Mouse (Mus musculus): ENCODE data around the gene Polr2a. TPM values are rescaled to one million over a fixed set of nuclear protein-coding genes. Genes with fewer than 3 reads are reported as not detected.
A peak's percentile ranks its signal among the peaks of the same experiment; 100 is the strongest.

Gene Polr2a
- polyA plus RNA-seq, 1 experiment = 49.2 TPM

GRCm38 (mm10) chr11:69723074-69723473, 35.4 kb downstream of the Polr2a start:
- TF ChIP-seq POLR2A (IDR thresholded peaks at IDR 0.05; ENCODE audit: borderline replicate concordance, control insufficient read depth, low read depth, low read length) (no peak), CTCF (IDR thresholded peaks at IDR 0.05; ENCODE audit: control insufficient read depth, insufficient read depth, low read length) (no peak)
- Histone ChIP-seq H3K4me3 (replicated peaks; ENCODE audit: control insufficient read depth, low read depth, low read length) (no peak overlapping the region), H3K4me1 (ENCODE audit: control insufficient read depth, insufficient read depth, low read length) (no peaks in the 10 kb centered on the region), H3K27ac (ENCODE audit: control insufficient read depth, insufficient read depth, low read depth, low read length, poor library complexity) (no peak overlapping the region)
- 64% methylated on average over 2 of the region's 2 CpGs for WGBS

GRCm38 (mm10) chr11:69720852-69721251, 37.6 kb downstream of the Polr2a start:
- TF ChIP-seq CTCF (IDR thresholded peaks at IDR 0.05; ENCODE audit: control insufficient read depth, insufficient read depth, low read length) = no peak
- TF ChIP-seq POLR2A (IDR thresholded peaks at IDR 0.05; ENCODE audit: borderline replicate concordance, control insufficient read depth, low read depth, low read length) = no peak
- Histone ChIP-seq H3K4me1 (ENCODE audit: control insufficient read depth, insufficient read depth, low read length) (no peaks in the 10 kb centered on the region), H3K4me3 (replicated peaks; ENCODE audit: control insufficient read depth, low read depth, low read length) (no peak overlapping the region), H3K27ac (ENCODE audit: control insufficient read depth, insufficient read depth, low read depth, low read length, poor library complexity) (no peak overlapping the region)
- 71% methylated on average over 6 of the region's 6 CpGs for WGBS

- Histone ChIP-seq H3K27ac (ENCODE audit: control insufficient read depth, insufficient read depth, low read depth, low read length, poor library complexity) (no peak overlapping the region), H3K4me3 (replicated peaks; ENCODE audit: control insufficient read depth, low read depth, low read length) (no peak overlapping the region), H3K4me1 (ENCODE audit: control insufficient read depth, insufficient read depth, low read length) (no peaks in the 10 kb centered on the region)
- TF ChIP-seq CTCF (IDR thresholded peaks at IDR 0.05; ENCODE audit: control insufficient read depth, insufficient read depth, low read length) (no peak), POLR2A (IDR thresholded peaks at IDR 0.05; ENCODE audit: borderline replicate concordance, control insufficient read depth, low read depth, low read length) (no peak)
- WGBS = 76% methylated on average over 6 of the region's 6 CpGs
Observed at GRCm38 (mm10) chr11:69719423-69719822, 39.0 kb downstream of the Polr2a start.

GRCm38 (mm10) chr11:69718661-69719060, 39.8 kb downstream of the Polr2a start:
- 64% methylated on average over 15 of the region's 15 CpGs for WGBS
- H3K27ac ChIP-seq (ENCODE audit: control insufficient read depth, insufficient read depth, low read depth, low read length, poor library complexity) = no peak overlapping the region
- TF ChIP-seq POLR2A (IDR thresholded peaks at IDR 0.05; ENCODE audit: borderline replicate concordance, control insufficient read depth, low read depth, low read length) (no peak), CTCF (IDR thresholded peaks at IDR 0.05; ENCODE audit: control insufficient read depth, insufficient read depth, low read length) (no peak)

GRCm38 (mm10) chr11:69716953-69717352, 41.5 kb downstream of the Polr2a start:
- no peaks in the 10 kb centered on the region for H3K4me1 ChIP-seq (ENCODE audit: control insufficient read depth, insufficient read depth, low read length)
- no peak for TF ChIP-seq POLR2A (IDR thresholded peaks at IDR 0.05; ENCODE audit: borderline replicate concordance, control insufficient read depth, low read depth, low read length)
- TF ChIP-seq CTCF (IDR thresholded peaks at IDR 0.05; ENCODE audit: control insufficient read depth, insufficient read depth, low read length) = no peak
- H3K27ac ChIP-seq (ENCODE audit: control insufficient read depth, insufficient read depth, low read depth, low read length, poor library complexity) = no peak overlapping the region
- 81% methylated on average over 4 of the region's 4 CpGs for WGBS
- H3K4me3 ChIP-seq (replicated peaks; ENCODE audit: control insufficient read depth, low read depth, low read length) = no peak overlapping the region

More at GRCm38 (mm10) chr11:69718661-69719060, 39.8 kb downstream of the Polr2a start:
- H3K4me1 ChIP-seq (ENCODE audit: control insufficient read depth, insufficient read depth, low read length) = no peaks in the 10 kb centered on the region
- no peak overlapping the region for H3K4me3 ChIP-seq (replicated peaks; ENCODE audit: control insufficient read depth, low read depth, low read length)

GRCm38 (mm10) chr11:69715929-69716328, 42.5 kb downstream of the Polr2a start:
- 26% methylated on average over 5 of the region's 5 CpGs for WGBS
- H3K4me1 ChIP-seq (ENCODE audit: control insufficient read depth, insufficient read depth, low read length) = no peaks in the 10 kb centered on the region
- H3K27ac ChIP-seq (ENCODE audit: control insufficient read depth, insufficient read depth, low read depth, low read length, poor library complexity) = no peak overlapping the region
- H3K4me3 ChIP-seq (replicated peaks; ENCODE audit: control insufficient read depth, low read depth, low read length) = no peak overlapping the region
- TF ChIP-seq CTCF (IDR thresholded peaks at IDR 0.05; ENCODE audit: control insufficient read depth, insufficient read depth, low read length) = no peak
- no peak for TF ChIP-seq POLR2A (IDR thresholded peaks at IDR 0.05; ENCODE audit: borderline replicate concordance, control insufficient read depth, low read depth, low read length)

- H3K27ac ChIP-seq (ENCODE audit: control insufficient read depth, insufficient read depth, low read depth, low read length, poor library complexity) = no peak overlapping the region
- TF ChIP-seq CTCF (IDR thresholded peaks at IDR 0.05; ENCODE audit: control insufficient read depth, insufficient read depth, low read length) = peak; percentile 64
- no peak for TF ChIP-seq POLR2A (IDR thresholded peaks at IDR 0.05; ENCODE audit: borderline replicate concordance, control insufficient read depth, low read depth, low read length)
- H3K4me3 ChIP-seq (replicated peaks; ENCODE audit: control insufficient read depth, low read depth, low read length) = no peak overlapping the region
- no peaks in the 10 kb centered on the region for H3K4me1 ChIP-seq (ENCODE audit: control insufficient read depth, insufficient read depth, low read length)
- WGBS = 72% methylated on average over 9 of the region's 9 CpGs
Observed at GRCm38 (mm10) chr11:69715482-69715881, 43.0 kb downstream of the Polr2a start.

GRCm38 (mm10) chr11:69714636-69715329, 43.7 kb downstream of the Polr2a start:
- Histone ChIP-seq H3K27ac (ENCODE audit: control insufficient read depth, insufficient read depth, low read depth, low read length, poor library complexity) (no peak overlapping the region), H3K4me1 (ENCODE audit: control insufficient read depth, insufficient read depth, low read length) (no peaks in the 10 kb centered on the region), H3K4me3 (replicated peaks; ENCODE audit: control insufficient read depth, low read depth, low read length) (no peak overlapping the region)
- 88% methylated on average over 18 of the region's 18 CpGs for WGBS
- TF ChIP-seq POLR2A (IDR thresholded peaks at IDR 0.05; ENCODE audit: borderline replicate concordance, control insufficient read depth, low read depth, low read length) = no peak
- no peak for TF ChIP-seq CTCF (IDR thresholded peaks at IDR 0.05; ENCODE audit: control insufficient read depth, insufficient read depth, low read length)
